Mouse (Mus musculus): ENCODE results near the gene Pkp1.

- no peak for TF ChIP-seq CTCF (IDR thresholded peaks at IDR 0.05; ENCODE audit: insufficient read depth, low read length)
- no peak for TF ChIP-seq POLR2A (IDR thresholded peaks at IDR 0.05; ENCODE audit: borderline replicate concordance, extremely low read depth, low read depth, low read length)
These were observed 1.8 kb downstream of the Pkp1 start for GRCm38 (mm10) chr1:135917206-135917605.
